Comparison of ENCODE assay signal across 9 mouse cellular contexts in the genomic region with DNA sequence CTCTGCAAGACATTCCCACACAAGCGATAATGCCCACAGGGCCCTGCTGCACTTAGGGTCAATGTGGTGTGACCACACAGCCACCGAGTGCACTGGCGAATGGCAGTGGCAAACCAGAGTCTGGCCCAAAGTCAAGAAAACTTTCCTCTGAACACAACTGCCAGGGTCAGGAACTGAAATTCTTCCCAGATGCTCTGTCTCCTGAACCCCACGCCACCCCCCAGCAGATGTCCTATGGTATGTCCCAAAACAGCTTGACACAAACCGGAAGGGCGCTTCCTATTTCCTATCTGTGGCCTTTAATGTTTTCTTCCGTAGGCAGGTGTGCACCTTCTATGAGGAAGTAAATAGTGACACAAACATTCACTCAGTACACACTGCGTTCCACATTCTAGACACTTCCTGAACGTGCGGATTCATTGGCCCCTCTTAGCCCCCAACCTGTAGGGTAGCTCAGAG. TPM values are rescaled to one million over a fixed set of nuclear protein-coding genes. Genes with fewer than 3 reads are reported as not detected.
A peak's percentile ranks its signal among the peaks of the same experiment; 100 is the strongest.
DNase-seq lines count a peak whose midpoint lies in the region; ATAC-seq and TF ChIP-seq lines count a peak whose summit lies in the region.
"Had no signal": no experiment of that assay in that cellular context is flagged by ENCODE, and none has a peak within 500 bp of the region (broad histone marks: within the 10 kb centered on the region; RNA-seq: fewer than 3 reads in every experiment).

No protein-coding gene starts in this region.

- H3K4me2 ChIP-seq in kidney, embryonic 15.5 days: no peak overlapping the region
- H3K4me2 ChIP-seq in neural tube, embryonic 15.5 days: no peak overlapping the region
- H3K4me2 ChIP-seq: heart, embryonic 15.5 days had no signal

- no peak overlapping the region for H3K4me3 ChIP-seq in kidney, embryonic 15.5 days (replicated peaks)
- H3K4me3 ChIP-seq in gastrocnemius, adult 2 months: no peak overlapping the region
- H3K4me3 ChIP-seq in neural tube, embryonic 15.5 days (replicated peaks): no peak overlapping the region
- H3K4me3 ChIP-seq: heart, embryonic 15.5 days had no signal

- H3K4me1 ChIP-seq in kidney, embryonic 15.5 days: peaks cover 41% of the 10 kb centered on the region
- peaks cover 23% of the 10 kb centered on the region for H3K4me1 ChIP-seq in neural tube, embryonic 15.5 days

- H3K9me3 ChIP-seq in kidney, embryonic 15.5 days (replicated peaks): no peaks in the 10 kb centered on the region
- H3K9me3 ChIP-seq in neural tube, embryonic 15.5 days (replicated peaks): no peaks in the 10 kb centered on the region
- H3K9me3 ChIP-seq: heart, embryonic 15.5 days had no signal

- intact Hi-C loops in gastrocnemius, adult 2 months (cut with DNase I): no loop called here

- no peak for TF ChIP-seq CTCF in gastrocnemius, adult 2 months (IDR thresholded peaks at IDR 0.05)

- H3K27me3 ChIP-seq in kidney, embryonic 15.5 days: no peaks in the 10 kb centered on the region
- no peaks in the 10 kb centered on the region for H3K27me3 ChIP-seq in neural tube, embryonic 15.5 days (replicated peaks)
- H3K27me3 ChIP-seq: heart, embryonic 15.5 days had no signal

- H3K9ac ChIP-seq in kidney, embryonic 15.5 days: no peak overlapping the region
- H3K9ac ChIP-seq in neural tube, embryonic 15.5 days (replicated peaks): no peak overlapping the region
- H3K9ac ChIP-seq: heart, embryonic 15.5 days had no signal

- no peaks in the 10 kb centered on the region for H3K36me3 ChIP-seq in kidney, embryonic 15.5 days
- no peaks in the 10 kb centered on the region for H3K36me3 ChIP-seq in neural tube, embryonic 15.5 days
- H3K36me3 ChIP-seq: heart, embryonic 15.5 days had no signal

- ATAC-seq in kidney, embryonic 15.5 days (replicated peaks; ENCODE audit: low FRiP score): no peak; the same call in 1 of the 2 replicates
- ATAC-seq in neutrophil, adult 5-6 weeks (ENCODE audit: extremely low read depth, insufficient number of reproducible peaks, low FRiP score, poor library complexity, severe bottlenecking): peak; percentile 67
- no peak for ATAC-seq in neural tube, embryonic 15.5 days (ENCODE audit: low FRiP score)

- H3K27ac ChIP-seq in kidney, embryonic 15.5 days: peak overlapping the region; percentile 59
- no peak overlapping the region; the same call in 1 of the 2 replicates for H3K27ac ChIP-seq in gastrocnemius, adult 2 months
- H3K27ac ChIP-seq in neural tube, embryonic 15.5 days (replicated peaks): no peak overlapping the region
- H3K27ac ChIP-seq: heart, embryonic 15.5 days had no signal

- 61% methylated on average over 10 of the region's 10 CpGs for WGBS in kidney, embryonic 15.5 days
- WGBS in neural tube, embryonic 15.5 days: 83% methylated on average over 10 of the region's 10 CpGs

- peak; percentile 32 for DNase-seq in CD4-positive, CD25-positive, alpha-beta regulatory T cell, adult 2 months (ENCODE audit: low read depth, low spot score)
- peak; percentile 31 for DNase-seq in T-cell, adult 2 months (ENCODE audit: low spot score)
- no peak for DNase-seq in retina, postnatal 1 day
- no peak for DNase-seq in gastrocnemius, adult 2 months
- DNase-seq: cerebellum, adult 11 months had no signal

RNA-seq across cellular contexts. Expression of a gene that starts 40.8 kb away (rescaled TPM):
- polyA plus RNA-seq in kidney, embryonic 15.5 days (2015; fragmentation: Nextera tagmentation; extraction: Ambion mirVana): 607 and 612 TPM in 2 replicates
- total RNA-seq in neutrophil, adult 5-6 weeks (2017): 91.2 and 97.6 TPM in 2 replicates
- total RNA-seq in gastrocnemius, adult 2 months (2021): 10 to 100 TPM; 16.5 to 28.2 TPM
- 381 and 465 TPM in 2 replicates for polyA plus RNA-seq in neural tube, embryonic 15.5 days (2015; fragmentation: Nextera tagmentation; extraction: Ambion mirVana)

Comparison
In these comparisons a context has a peak if more than half of its experiments do, and no peak if none do; other contexts are left out.
1. DNase-seq: peak in CD4-positive, CD25-positive, alpha-beta regulatory T cell, adult 2 months (single experiment) and T-cell, adult 2 months (single experiment); none in retina, postnatal 1 day (single experiment) and gastrocnemius, adult 2 months (single experiment).